Mouse (Mus musculus): ENCODE results near the gene Ptn. TPM values are rescaled to one million over a fixed set of nuclear protein-coding genes. Genes with fewer than 3 reads are reported as not detected.

Ptn gene
- total RNA-seq, 2 experiments from 2014 or later, result 217 to 220 TPM

- H3K4me3 ChIP-seq, result no peak overlapping the region
- DNase-seq (ENCODE audit: low spot score in 2 of 2), result peak; percentile 45 to 72
- peak overlapping the region; percentile 84 for H3K27ac ChIP-seq
- TF ChIP-seq CTCF (conservative IDR thresholded peaks at IDR 0.05), result 0 out of 2 replicates have a peak, but pooled peaks have one; percentile 2
Observed at GRCm38 (mm10) chr6:36722769-36723549, 87.1 kb downstream of the Ptn start.

GRCm38 (mm10) chr6:36713329-36713728 lies 96.7 kb downstream of the Ptn start:
- TF ChIP-seq CTCF (conservative IDR thresholded peaks at IDR 0.05), result no peak
- Histone ChIP-seq H3K4me3 (no peak overlapping the region), H3K27ac (no peak overlapping the region)
- no peak for DNase-seq (ENCODE audit: low spot score in 2 of 2)

DNA sequence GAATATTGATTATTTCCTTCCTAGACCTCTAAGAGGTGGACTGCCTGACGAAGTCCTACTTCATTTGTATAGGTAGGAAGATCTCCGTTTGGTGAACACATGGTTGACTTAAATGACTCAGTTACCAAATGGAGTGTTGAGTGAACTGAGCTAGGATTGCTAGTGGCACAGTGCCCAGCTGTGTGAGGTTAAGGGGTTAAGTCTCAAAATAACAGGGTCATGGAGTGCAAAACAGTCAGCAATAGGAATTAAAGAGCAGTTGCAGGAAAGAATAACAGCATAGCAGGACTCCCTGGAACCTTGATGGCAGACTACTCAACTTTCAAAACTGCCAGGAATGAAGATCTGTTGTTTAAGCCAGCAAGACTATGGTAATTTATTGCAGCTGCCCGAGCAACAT lies 114.5 kb downstream of the Ptn start:
- no peak overlapping the region for H3K27ac ChIP-seq
- TF ChIP-seq CTCF (conservative IDR thresholded peaks at IDR 0.05), result no peak
- no peak for DNase-seq (ENCODE audit: low spot score in 2 of 2)
- no peak overlapping the region for H3K4me3 ChIP-seq

DNA sequence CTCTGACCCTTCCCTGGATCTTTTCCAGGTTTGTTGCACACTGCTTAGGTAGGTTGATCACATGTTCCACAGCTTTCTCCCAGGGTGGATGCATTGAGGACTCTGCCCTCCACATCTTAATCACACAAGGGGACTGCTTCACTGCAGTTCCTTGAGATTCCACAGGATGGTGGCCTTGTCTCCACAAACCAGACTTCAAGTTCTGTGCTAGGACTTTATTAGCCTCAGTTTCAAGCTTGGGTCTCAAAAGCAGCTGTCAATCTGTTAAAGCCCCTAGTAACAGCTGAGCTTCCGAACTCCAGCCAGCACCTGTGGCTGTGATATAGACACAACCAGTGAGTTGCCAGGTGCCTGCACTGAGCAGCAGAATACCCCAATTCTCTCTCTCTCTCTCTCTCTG lies 118.5 kb downstream of the Ptn start:
- H3K4me3 ChIP-seq, result no peak overlapping the region
- peak; percentile 52 to 67 for DNase-seq (ENCODE audit: low spot score in 2 of 2)
- peak; percentile 97 for TF ChIP-seq CTCF (conservative IDR thresholded peaks at IDR 0.05)
- no peak overlapping the region for H3K27ac ChIP-seq

- TF ChIP-seq CTCF (conservative IDR thresholded peaks at IDR 0.05), result no peak
- no peak for DNase-seq (ENCODE audit: low spot score in 2 of 2)
- H3K27ac ChIP-seq, result no peak overlapping the region
- H3K4me3 ChIP-seq, result no peak overlapping the region
Observed at GRCm38 (mm10) chr6:36690941-36691340, 119.1 kb downstream of the Ptn start.

DNA sequence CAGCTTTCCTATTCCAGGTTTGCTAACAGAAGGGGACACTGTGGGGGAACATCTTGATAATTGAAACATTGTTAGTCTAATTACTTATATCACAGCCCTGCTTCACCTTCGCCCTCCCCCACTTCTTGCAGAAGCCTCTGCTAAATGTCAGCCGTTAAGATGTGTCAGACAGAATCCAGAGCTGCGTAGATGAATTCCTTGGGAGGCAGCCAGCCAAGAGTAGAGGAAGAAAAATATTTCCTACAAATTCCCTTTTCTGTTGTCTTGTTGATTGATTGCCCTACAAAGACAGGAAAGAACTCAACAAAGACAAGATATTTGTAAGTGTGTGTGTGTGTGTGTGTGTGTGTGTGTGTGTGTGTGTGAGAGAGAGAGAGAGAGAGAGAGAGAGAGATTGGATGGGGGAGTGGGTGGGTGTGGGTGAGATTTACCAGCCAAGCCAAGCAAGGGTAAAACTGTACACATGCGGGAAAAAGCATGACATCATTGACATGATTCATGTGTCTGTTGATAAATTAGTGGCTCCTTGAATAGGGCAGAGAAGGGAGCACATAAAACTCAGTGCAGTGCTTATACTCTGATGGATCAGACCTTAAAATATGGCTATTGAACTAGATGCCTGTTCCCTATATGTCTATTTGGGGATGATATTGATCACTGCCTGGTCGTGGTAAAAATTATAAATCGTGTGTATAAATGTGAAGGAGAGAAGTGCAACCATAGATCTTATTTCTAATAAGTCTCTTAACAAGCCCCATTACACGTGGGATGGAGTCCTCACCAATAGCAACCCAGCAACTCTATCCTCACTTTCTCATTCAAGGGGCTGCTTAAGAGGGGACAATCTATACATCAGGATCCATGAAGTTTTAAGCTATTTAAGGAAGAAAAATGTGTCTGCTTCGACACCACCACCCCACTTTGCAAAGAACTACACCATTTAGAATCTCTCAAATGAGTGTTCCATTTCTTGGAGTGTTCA lies 133.0 kb downstream of the Ptn start:
- TF ChIP-seq CTCF (conservative IDR thresholded peaks at IDR 0.05), result no peak
- Histone ChIP-seq H3K27ac (no peak overlapping the region), H3K4me3 (no peak overlapping the region)
- DNase-seq (ENCODE audit: low spot score in 2 of 2), result no peak

GRCm38 (mm10) chr6:36672399-36673221 lies 137.4 kb downstream of the Ptn start:
- no peak for TF ChIP-seq CTCF (conservative IDR thresholded peaks at IDR 0.05)
- no peak for DNase-seq (ENCODE audit: low spot score in 2 of 2)
- H3K4me3 ChIP-seq, result no peak overlapping the region
- no peak overlapping the region for H3K27ac ChIP-seq

DNA sequence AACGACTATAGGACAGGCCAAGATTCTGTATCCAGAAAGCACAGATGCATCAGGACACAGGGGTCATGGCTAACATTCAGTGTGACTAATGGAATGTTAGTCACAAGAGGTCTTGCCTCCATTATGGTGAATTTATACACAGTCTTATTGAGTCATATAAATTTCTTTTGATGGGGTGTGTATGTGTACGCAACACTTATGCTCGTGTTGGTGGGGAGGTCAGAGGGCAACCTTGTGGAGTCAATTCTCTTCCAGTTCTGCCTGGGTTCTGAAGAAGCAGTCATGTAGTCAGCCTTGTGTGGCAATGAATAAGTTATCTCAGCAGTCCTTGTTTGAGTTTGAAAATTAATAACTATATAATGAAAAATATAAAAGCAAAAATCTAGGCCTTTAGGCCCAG lies 138.7 kb downstream of the Ptn start:
- H3K27ac ChIP-seq, result no peak overlapping the region
- H3K4me3 ChIP-seq, result no peak overlapping the region
- TF ChIP-seq CTCF (conservative IDR thresholded peaks at IDR 0.05), result no peak
- no peak for DNase-seq (ENCODE audit: low spot score in 2 of 2)

Small RNA genes lying within 50 kb of the gene (microRNA-seq; reads per million reads assigned to microRNA genes)
- 0 reads per million in 2 experiments for gene Gm25111

All from layer of hippocampus, adult 2 months (tissue).